Mouse (Mus musculus) hindbrain, embryonic 16.5 days (tissue): ENCODE data around the gene Cacna1f. TPM values are rescaled to one million over a fixed set of nuclear protein-coding genes. Genes with fewer than 3 reads are reported as not detected.
A peak's percentile ranks its signal among the peaks of the same experiment; 100 is the strongest.

ENCODE experiments used
- ATAC-seq: fragments of 200-750 bp; cut with Nextera tagmentation; 2 replicates; pipeline ENCODE4 v1.8.0; 2017; ENCODE audit warnings: moderate TSS enrichment, moderate library complexity
- H3K27ac ChIP-seq: fragments of 300-500 bp; sonication (generic); 2 replicates; pipeline ENCODE4 v1.5.1; 2014; ENCODE audit warnings: low read depth, mild to moderate bottlenecking, control low read depth, low read length, moderate library complexity
- H3K27me3 ChIP-seq: fragments of 300-500 bp; sonication (generic); replicated peaks from 2 replicates; pipeline ENCODE4 v1.6.1; 2014; ENCODE audit warnings: low read length; ENCODE audit not compliant: control insufficient read depth, insufficient read depth
- H3K36me3 ChIP-seq: fragments of 300-500 bp; sonication (generic); 2 replicates; pipeline ENCODE4 v1.6.1; 2014; ENCODE audit warnings: mild to moderate bottlenecking, low read length, moderate library complexity, mixed read lengths; ENCODE audit not compliant: control insufficient read depth, insufficient read depth
- H3K4me1 ChIP-seq: fragments of 300-500 bp; sonication (generic); 2 replicates; pipeline ENCODE4 v1.6.1; 2014; ENCODE audit warnings: low read depth, low read length; ENCODE audit not compliant: control insufficient read depth, insufficient read depth
- H3K4me2 ChIP-seq: fragments of 300-500 bp; sonication (generic); 2 replicates; pipeline ENCODE4 v1.6.1; 2014; ENCODE audit warnings: mild to moderate bottlenecking, low read length, control low read depth, moderate library complexity
- H3K4me3 ChIP-seq: fragments of 300-500 bp; sonication (generic); 2 replicates; pipeline ENCODE4 v1.5.1; 2014; ENCODE audit warnings: mild to moderate bottlenecking, low read length, control low read depth, moderate library complexity
- H3K9ac ChIP-seq: fragments of 300-500 bp; sonication (generic); 2 replicates; pipeline ENCODE4 v1.6.1; 2014; ENCODE audit warnings: low read depth, mild to moderate bottlenecking, control low read depth, low read length, moderate library complexity
- H3K9me3 ChIP-seq: fragments of 300-500 bp; sonication (generic); 2 replicates; pipeline ENCODE4 v1.6.1; 2014; ENCODE audit warnings: mild to moderate bottlenecking, low read length, moderate library complexity; ENCODE audit not compliant: control insufficient read depth
- WGBS: fragments of 180-500 bp; shearing (Covaris S2); extraction: QIAGEN DNeasy Blood & Tissue Kit; methylation state at CpG from one replicate; pipeline ENCODE4 v1.1.7; 2014; 5-methylcytosine and 5-hydroxymethylcytosine counted together
- polyA plus RNA-seq: library from polyadenylated mRNA; unstranded; fragments of >200 nt; fragmentation: Nextera tagmentation; extraction: Ambion mirVana; gene quantifications from 2 replicates; pipeline ENCODE4 v1.2.1, GENCODE M21; 2015

Gene Cacna1f
- polyA plus RNA-seq, 1 experiment from 2014 or later: 0.20 TPM

DNA sequence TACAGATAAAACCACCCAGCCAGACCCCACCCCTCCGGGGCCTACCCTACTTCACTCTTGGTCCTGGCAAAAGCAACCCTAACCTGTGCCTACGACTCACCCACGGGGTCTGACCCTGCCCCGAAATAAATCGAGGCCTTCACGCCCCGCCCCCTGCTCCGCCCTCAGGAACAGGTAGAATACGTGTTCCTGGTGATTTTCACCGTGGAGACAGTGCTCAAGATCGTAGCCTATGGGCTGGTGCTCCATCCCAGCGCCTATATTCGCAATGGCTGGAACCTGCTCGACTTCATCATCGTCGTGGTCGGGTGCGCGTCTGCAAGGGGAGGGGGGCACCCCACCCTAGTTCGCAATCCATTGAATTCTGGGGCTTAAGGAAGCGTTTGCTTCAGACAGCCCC is 3.2 kb downstream of the Cacna1f start:
- Histone ChIP-seq H3K27me3 (no peaks in the 10 kb centered on the region), H3K9me3 (no peaks in the 10 kb centered on the region), H3K4me1 (peaks cover 2% of the 10 kb centered on the region; the same call in 1 of the 2 replicates), H3K36me3 (no peaks in the 10 kb centered on the region), H3K4me2 (peak overlapping the region; percentile 68), H3K27ac (peak overlapping the region; percentile 59; the same call in 1 of the 2 replicates), H3K4me3 (peak overlapping the region; percentile 43), H3K9ac (peak overlapping the region; percentile 64)
- WGBS: 24% methylated on average over 21 of the region's 21 CpGs
- peak; percentile 28 for ATAC-seq

GRCm38 (mm10) chrX:7610536-7611258 is 3.8 kb downstream of the Cacna1f start:
- Histone ChIP-seq H3K9me3 (no peaks in the 10 kb centered on the region), H3K4me1 (peaks cover 2% of the 10 kb centered on the region; the same call in 1 of the 2 replicates), H3K27ac (peak overlapping the region; percentile 59), H3K9ac (peak overlapping the region; percentile 64), H3K4me2 (peak overlapping the region; percentile 68), H3K36me3 (no peaks in the 10 kb centered on the region), H3K27me3 (no peaks in the 10 kb centered on the region), H3K4me3 (peak overlapping the region; percentile 43)
- WGBS: 19% methylated on average over 23 of the region's 26 CpGs
- ATAC-seq: peak; percentile 82

- Histone ChIP-seq H3K27me3 (no peaks in the 10 kb centered on the region), H3K4me1 (no peaks in the 10 kb centered on the region), H3K4me3 (no peak overlapping the region), H3K27ac (no peak overlapping the region), H3K36me3 (no peaks in the 10 kb centered on the region), H3K9me3 (no peaks in the 10 kb centered on the region), H3K4me2 (no peak overlapping the region), H3K9ac (no peak overlapping the region)
- 78% methylated on average over 12 of the region's 12 CpGs for WGBS
- no peak for ATAC-seq
Measured at GRCm38 (mm10) chrX:7617889-7618551, 11.1 kb downstream of the Cacna1f start.

GRCm38 (mm10) chrX:7632560-7632959 is 25.7 kb downstream of the Cacna1f start:
- H3K27me3 ChIP-seq: no peaks in the 10 kb centered on the region
- H3K27ac ChIP-seq: no peak overlapping the region
- no peaks in the 10 kb centered on the region for H3K36me3 ChIP-seq
- ATAC-seq: no peak
- no peaks in the 10 kb centered on the region for H3K9me3 ChIP-seq
- H3K4me2 ChIP-seq: no peak overlapping the region
- H3K9ac ChIP-seq: no peak overlapping the region
- 91% methylated on average over 6 of the region's 6 CpGs for WGBS
- H3K4me1 ChIP-seq: no peaks in the 10 kb centered on the region
- H3K4me3 ChIP-seq: no peak overlapping the region

DNA sequence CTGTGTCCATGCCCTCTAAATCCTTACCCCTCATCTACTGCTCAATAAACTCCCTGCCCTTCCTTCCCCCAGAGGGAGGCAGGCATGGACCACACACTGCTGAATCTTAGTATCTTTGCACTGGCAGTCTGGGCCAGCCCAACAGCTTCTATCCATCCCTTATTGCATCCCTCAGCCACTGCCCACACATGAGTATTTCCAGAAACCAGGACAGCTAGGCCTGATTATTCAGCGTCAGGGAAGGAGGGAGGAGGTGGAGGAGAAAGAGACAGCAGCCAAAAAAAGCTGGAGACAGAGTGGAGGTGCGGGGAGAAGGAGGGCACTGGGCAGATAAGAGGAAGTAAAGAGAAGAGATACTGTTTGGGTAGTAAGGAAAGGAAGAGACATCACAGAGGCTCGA is 28.2 kb downstream of the Cacna1f start:
- H3K9ac ChIP-seq: no peak overlapping the region
- no peak overlapping the region for H3K4me3 ChIP-seq
- no peak for ATAC-seq
- H3K4me2 ChIP-seq: no peak overlapping the region
- 73% methylated on average over 3 of the region's 3 CpGs for WGBS
- no peaks in the 10 kb centered on the region for H3K4me1 ChIP-seq
- H3K27ac ChIP-seq: no peak overlapping the region
- no peaks in the 10 kb centered on the region for H3K9me3 ChIP-seq
- H3K36me3 ChIP-seq: no peaks in the 10 kb centered on the region
- no peaks in the 10 kb centered on the region for H3K27me3 ChIP-seq

DNA sequence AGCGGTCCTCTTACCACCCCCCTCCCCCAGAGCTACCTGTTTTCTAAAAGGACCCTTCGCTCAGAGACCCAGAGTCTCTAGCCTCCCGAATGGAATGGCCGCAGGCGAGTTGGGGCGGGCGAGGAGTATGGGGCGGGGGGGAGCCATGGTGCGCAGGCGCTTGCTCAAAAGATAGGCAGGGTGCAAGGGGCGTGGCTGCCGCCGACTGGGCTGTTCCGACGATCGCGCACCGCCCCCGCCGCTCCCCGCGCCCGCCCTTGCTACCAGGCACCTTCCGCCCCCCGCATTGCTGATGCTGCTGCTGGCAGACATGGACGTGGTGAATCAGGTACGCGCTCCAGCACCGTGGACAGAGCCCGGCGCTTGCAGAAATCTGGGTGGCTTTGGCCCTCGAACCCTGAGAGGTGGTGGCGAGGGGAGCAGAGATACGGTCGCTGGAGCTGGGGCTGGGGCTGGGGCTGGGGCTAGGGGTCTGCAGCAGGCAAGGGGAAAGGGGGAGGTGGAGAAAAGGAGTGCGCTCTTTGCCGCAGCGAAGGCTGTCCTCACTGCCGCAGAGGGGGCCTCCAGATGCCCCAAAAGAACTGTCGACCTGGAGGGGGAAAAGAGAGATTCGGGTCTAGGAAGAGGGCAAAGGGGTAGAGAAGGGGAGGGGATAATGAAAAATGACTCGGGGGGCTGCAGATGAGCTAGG is 31.7 kb downstream of the Cacna1f start, which contains the start of gene Syp:
Gene Syp (plus strand): TSS at position 71 of the 691 bp plus-strand sequence.
- WGBS: 14% methylated on average over 25 of the region's 42 CpGs
- H3K27me3 ChIP-seq: no peaks in the 10 kb centered on the region
- no peaks in the 10 kb centered on the region for H3K9me3 ChIP-seq
- peak; percentile 84 for ATAC-seq
- H3K4me2 ChIP-seq: peak within 1 kb of the TSS; percentile 61
- H3K4me3 ChIP-seq: peak within 1 kb of the TSS; percentile 53
- peak within 1 kb of the TSS; percentile 79 for H3K9ac ChIP-seq
- no peaks in the 10 kb centered on the region for H3K4me1 ChIP-seq
- H3K27ac ChIP-seq: peak within 1 kb of the TSS; percentile 88
- H3K36me3 ChIP-seq: no peaks in the 10 kb centered on the region

- WGBS: 18% methylated on average over 13 of the region's 13 CpGs
- H3K4me3 ChIP-seq: peak overlapping the region; percentile 53
- H3K9ac ChIP-seq: peak overlapping the region; percentile 79
- H3K27ac ChIP-seq: peak overlapping the region; percentile 88
- H3K27me3 ChIP-seq: no peaks in the 10 kb centered on the region
- H3K36me3 ChIP-seq: peaks cover 4% of the 10 kb centered on the region; the same call in 1 of the 2 replicates
- no peaks in the 10 kb centered on the region for H3K9me3 ChIP-seq
- peak; percentile 19; the same call in 1 of the 2 replicates for ATAC-seq
- H3K4me1 ChIP-seq: no peaks in the 10 kb centered on the region
- H3K4me2 ChIP-seq: peak overlapping the region; percentile 61
Measured at GRCm38 (mm10) chrX:7639536-7640325, 32.8 kb downstream of the Cacna1f start.

- H3K27me3 ChIP-seq: no peaks in the 10 kb centered on the region
- H3K36me3 ChIP-seq: peaks cover 4% of the 10 kb centered on the region; the same call in 1 of the 2 replicates
- no peaks in the 10 kb centered on the region for H3K4me1 ChIP-seq
- no peak overlapping the region; the same call in 1 of the 2 replicates for H3K9ac ChIP-seq
- 36% methylated on average over 12 of the region's 12 CpGs for WGBS
- ATAC-seq: no peak
- peak overlapping the region; percentile 53 for H3K4me3 ChIP-seq
- peak overlapping the region; percentile 61 for H3K4me2 ChIP-seq
- no peaks in the 10 kb centered on the region for H3K9me3 ChIP-seq
- no peak overlapping the region for H3K27ac ChIP-seq
Measured at GRCm38 (mm10) chrX:7640785-7641184, 33.9 kb downstream of the Cacna1f start.
